ENCODE assay signal across 18 mouse cellular contexts in genomic region chr4:59699014-59699792, GRCm38 (mm10).
"Had no signal": no experiment of that assay in that cellular context is flagged by ENCODE, and none has a peak within 500 bp of the region (broad histone marks: within the 10 kb centered on the region; RNA-seq: fewer than 3 reads in every experiment).

No protein-coding gene starts in this region.

- H3K4me3 ChIP-seq: midbrain, embryonic 10.5 days; midbrain, embryonic 12.5 days; myocyte; neural tube, embryonic 13.5 days; neural tube, embryonic 15.5 days had no signal

- H3K4me2 ChIP-seq: lung, embryonic 14.5 days; midbrain, embryonic 12.5 days; neural tube, embryonic 13.5 days; neural tube, embryonic 15.5 days had no signal

- DNase-seq: lung, adult 18-20 months; lung, embryonic 14.5 days; lung, postnatal 10 days; lung, postnatal 4 days; midbrain, embryonic 14.5 days; retina, postnatal 1 day; right cerebral cortex, adult 18-20 months; right cerebral cortex, postnatal 25 days; right cerebral cortex, postnatal 4 days; spleen, adult 18-20 months; thymus, adult 18-20 months; thymus, postnatal 14 days; thymus, postnatal 36 days had no signal

- H3K27me3 ChIP-seq: midbrain, embryonic 12.5 days; neural tube, embryonic 13.5 days; neural tube, embryonic 15.5 days had no signal

- H3K27ac ChIP-seq: midbrain, embryonic 10.5 days; midbrain, embryonic 12.5 days; neural tube, embryonic 13.5 days; neural tube, embryonic 15.5 days had no signal

- H3K4me1 ChIP-seq: midbrain, embryonic 12.5 days had no signal

- H3K36me3 ChIP-seq: midbrain, embryonic 12.5 days; neural tube, embryonic 13.5 days; neural tube, embryonic 15.5 days had no signal

- H3K9me3 ChIP-seq: midbrain, embryonic 10.5 days; midbrain, embryonic 12.5 days; neural tube, embryonic 13.5 days; neural tube, embryonic 15.5 days had no signal

- H3K9ac ChIP-seq: lung, embryonic 14.5 days; midbrain, embryonic 12.5 days; neural tube, embryonic 13.5 days; neural tube, embryonic 15.5 days had no signal
